Mouse (Mus musculus) hindbrain, embryonic 13.5 days (tissue): ENCODE measurements around the gene Runx3. TPM values are rescaled to one million over a fixed set of nuclear protein-coding genes. Genes with fewer than 3 reads are reported as not detected.

ENCODE experiments used
- ATAC-seq: fragments of 200-750 bp; cut with Nextera tagmentation; 2 replicates; pipeline ENCODE4 v1.8.0; 2017; ENCODE audit warnings: moderate TSS enrichment; ENCODE audit not compliant: low FRiP score
- H3K27ac ChIP-seq: fragments of 300-500 bp; sonication (generic); 2 replicates; pipeline ENCODE4 v1.5.1; 2015; ENCODE audit warnings: inconsistent platforms, mild to moderate bottlenecking, moderate library complexity
- H3K27me3 ChIP-seq: fragments of 300-500 bp; sonication (generic); 2 replicates; pipeline ENCODE4 v1.6.1; 2015; ENCODE audit warnings: mild to moderate bottlenecking, inconsistent platforms
- H3K36me3 ChIP-seq: fragments of 300-500 bp; sonication (generic); 2 replicates; pipeline ENCODE4 v1.6.1; 2015; ENCODE audit warnings: mild to moderate bottlenecking, inconsistent platforms
- H3K4me1 ChIP-seq: fragments of 300-500 bp; sonication (generic); replicated peaks from 2 replicates; pipeline ENCODE4 v1.6.1; 2015; ENCODE audit warnings: inconsistent platforms
- H3K4me2 ChIP-seq: fragments of 300-500 bp; sonication (generic); 2 replicates; pipeline ENCODE4 v1.6.1; 2015; ENCODE audit warnings: inconsistent platforms, mild to moderate bottlenecking, moderate library complexity
- H3K4me3 ChIP-seq: fragments of 300-500 bp; sonication (generic); 2 replicates; pipeline ENCODE4 v1.5.1; 2015; ENCODE audit warnings: mild to moderate bottlenecking, inconsistent platforms
- H3K9ac ChIP-seq: fragments of 300-500 bp; sonication (generic); 2 replicates; pipeline ENCODE4 v1.6.1; 2015; ENCODE audit warnings: mild to moderate bottlenecking, inconsistent platforms
- H3K9me3 ChIP-seq: fragments of 300-500 bp; sonication (generic); 2 replicates; pipeline ENCODE4 v1.6.1; 2016; ENCODE audit warnings: inconsistent platforms
- WGBS: fragments of 180-500 bp; shearing (Covaris S2); methylation state at CpG from one replicate; pipeline ENCODE4 v1.1.7; 2015; 5-methylcytosine and 5-hydroxymethylcytosine counted together
- polyA plus RNA-seq: library from polyadenylated mRNA; unstranded; fragments of >200 nt; fragmentation: Nextera tagmentation; extraction: Ambion mirVana; gene quantifications from 2 replicates; pipeline ENCODE4 v1.2.1, GENCODE M21; 2015

Runx3 gene
- polyA plus RNA-seq, 1 experiment from 2014 or later: 0.10 TPM

DNA sequence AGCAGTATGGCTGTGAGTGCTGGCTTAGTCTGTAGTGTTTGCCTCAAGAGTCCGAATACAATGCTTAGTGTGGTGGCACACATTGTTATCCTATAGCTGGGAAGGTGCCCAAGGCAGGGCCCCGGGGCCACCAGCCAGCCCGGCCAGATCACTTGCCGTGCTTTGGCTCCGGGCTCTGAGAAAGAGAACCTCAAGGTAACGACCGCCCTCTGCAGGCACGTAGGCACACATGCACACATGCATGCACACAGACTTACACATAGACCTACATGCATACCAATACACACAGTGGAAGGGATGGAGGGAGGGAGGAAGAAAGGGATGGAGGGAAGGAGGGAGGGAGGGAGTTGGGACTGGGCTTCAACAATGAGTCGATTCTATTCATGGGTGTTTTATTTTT, 2.6 kb upstream of the Runx3 start:
- H3K4me2 ChIP-seq: no peak overlapping the region
- no peak overlapping the region for H3K9ac ChIP-seq
- 0 out of 2 replicates have a peak, but pooled peaks cover 10% of the 10 kb centered on the region for H3K27me3 ChIP-seq
- H3K36me3 ChIP-seq: no peaks in the 10 kb centered on the region
- 95% methylated on average over 9 of the region's 9 CpGs for WGBS
- no peak overlapping the region for H3K4me3 ChIP-seq
- ATAC-seq: no peak
- no peaks in the 10 kb centered on the region for H3K4me1 ChIP-seq
- H3K9me3 ChIP-seq: no peaks in the 10 kb centered on the region
- H3K27ac ChIP-seq: no peak overlapping the region

DNA sequence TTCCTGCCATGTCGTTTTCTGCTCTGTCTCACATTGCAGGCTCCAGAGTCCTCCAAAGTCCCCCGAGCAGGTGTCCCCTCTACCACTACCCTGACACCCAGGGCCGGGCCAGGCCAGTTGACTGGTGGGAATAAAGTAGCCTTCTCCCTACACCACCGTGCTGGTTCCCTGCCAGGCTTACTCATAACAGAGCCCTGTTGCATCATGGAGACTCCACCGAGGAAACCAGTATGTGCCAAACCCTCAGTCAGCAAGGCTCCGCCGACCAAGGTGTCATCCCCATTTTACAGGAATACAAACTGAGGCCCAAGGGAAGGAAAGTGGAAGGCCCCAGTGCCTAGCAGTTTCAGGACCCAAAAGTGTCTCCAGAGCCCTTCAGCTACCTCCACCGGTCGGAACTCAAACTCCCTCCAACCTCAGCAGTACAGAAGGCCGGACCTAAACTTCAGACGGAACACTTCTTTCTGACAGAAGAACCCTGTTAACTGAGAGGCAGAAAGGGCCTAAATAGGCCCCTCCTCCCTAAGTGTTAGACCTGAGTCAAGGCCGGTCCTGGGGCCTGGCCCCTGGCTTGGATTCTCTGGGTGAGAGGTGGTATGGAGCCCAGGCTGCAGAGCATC, 1.5 kb upstream of the Runx3 start:
- Histone ChIP-seq H3K36me3 (no peaks in the 10 kb centered on the region), H3K4me3 (no peak overlapping the region), H3K27me3 (peaks cover 10% of the 10 kb centered on the region; the same call in 1 of the 2 replicates), H3K27ac (no peak overlapping the region), H3K9ac (no peak overlapping the region), H3K4me2 (no peak overlapping the region), H3K4me1 (no peaks in the 10 kb centered on the region), H3K9me3 (no peaks in the 10 kb centered on the region)
- WGBS: 91% methylated on average over 12 of the region's 12 CpGs
- no peak for ATAC-seq

DNA sequence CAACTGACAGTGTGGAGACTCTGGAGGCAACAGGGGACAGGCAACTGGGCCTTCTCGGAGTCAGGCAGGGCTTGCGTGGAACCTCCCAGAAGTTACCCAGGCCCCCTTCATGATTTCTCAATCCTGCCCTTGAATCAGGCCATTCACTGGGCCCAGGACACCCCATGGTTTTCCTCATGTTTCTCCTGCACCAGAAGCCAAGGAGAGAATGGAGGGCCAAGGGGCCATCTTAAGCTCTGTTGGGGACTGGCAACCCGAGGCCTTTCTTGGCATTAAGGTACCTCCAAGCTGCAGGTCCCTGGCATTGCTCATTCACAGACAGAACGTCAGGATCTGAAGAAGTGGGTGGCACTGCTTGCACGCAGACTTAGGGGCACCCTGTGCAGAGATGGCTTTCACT, 3.3 kb downstream of the Runx3 start:
- no peak for ATAC-seq
- H3K4me2 ChIP-seq: no peak overlapping the region
- H3K36me3 ChIP-seq: no peaks in the 10 kb centered on the region
- 78% methylated on average over 5 of the region's 5 CpGs for WGBS
- no peak overlapping the region for H3K27ac ChIP-seq
- H3K4me3 ChIP-seq: no peak overlapping the region
- no peaks in the 10 kb centered on the region for H3K9me3 ChIP-seq
- peaks cover 23% of the 10 kb centered on the region for H3K27me3 ChIP-seq
- no peak overlapping the region for H3K9ac ChIP-seq
- H3K4me1 ChIP-seq: peaks cover 2% of the 10 kb centered on the region; the same call in 1 of the 2 replicates

DNA sequence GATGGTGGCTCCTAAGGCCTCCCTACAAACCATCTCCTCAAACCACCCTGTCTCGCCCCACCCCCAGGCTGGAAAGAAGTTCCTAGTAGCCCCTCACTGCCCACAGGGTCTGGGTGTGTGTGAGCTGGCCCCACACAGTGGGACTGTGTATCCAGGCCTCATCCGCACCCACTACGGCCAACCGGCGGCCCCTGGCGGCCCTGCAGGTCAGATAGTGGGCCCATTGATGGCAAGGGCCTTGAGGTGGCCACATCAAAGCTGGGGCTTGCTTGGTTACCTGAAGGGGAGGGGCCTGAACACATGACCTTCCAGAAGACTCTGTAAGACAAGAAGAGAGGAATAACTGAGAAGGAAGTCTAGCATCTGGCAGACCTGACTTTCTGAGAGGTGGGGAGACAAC, 4.3 kb downstream of the Runx3 start:
- no peak overlapping the region for H3K9ac ChIP-seq
- no peak overlapping the region for H3K4me2 ChIP-seq
- peaks cover 30% of the 10 kb centered on the region for H3K27me3 ChIP-seq
- peaks cover 8% of the 10 kb centered on the region for H3K4me1 ChIP-seq
- no peaks in the 10 kb centered on the region for H3K9me3 ChIP-seq
- no peaks in the 10 kb centered on the region for H3K36me3 ChIP-seq
- WGBS: 89% methylated on average over 6 of the region's 6 CpGs
- no peak for ATAC-seq
- H3K27ac ChIP-seq: no peak overlapping the region
- no peak overlapping the region for H3K4me3 ChIP-seq

GRCm38 (mm10) chr4:135125152-135125551, 4.7 kb downstream of the Runx3 start:
- Histone ChIP-seq H3K27ac (no peak overlapping the region), H3K27me3 (peaks cover 34% of the 10 kb centered on the region), H3K4me1 (peaks cover 8% of the 10 kb centered on the region), H3K9ac (no peak overlapping the region), H3K36me3 (no peaks in the 10 kb centered on the region), H3K4me3 (no peak overlapping the region), H3K4me2 (no peak overlapping the region), H3K9me3 (no peaks in the 10 kb centered on the region)
- WGBS: 85% methylated on average over 3 of the region's 3 CpGs
- ATAC-seq: no peak

DNA sequence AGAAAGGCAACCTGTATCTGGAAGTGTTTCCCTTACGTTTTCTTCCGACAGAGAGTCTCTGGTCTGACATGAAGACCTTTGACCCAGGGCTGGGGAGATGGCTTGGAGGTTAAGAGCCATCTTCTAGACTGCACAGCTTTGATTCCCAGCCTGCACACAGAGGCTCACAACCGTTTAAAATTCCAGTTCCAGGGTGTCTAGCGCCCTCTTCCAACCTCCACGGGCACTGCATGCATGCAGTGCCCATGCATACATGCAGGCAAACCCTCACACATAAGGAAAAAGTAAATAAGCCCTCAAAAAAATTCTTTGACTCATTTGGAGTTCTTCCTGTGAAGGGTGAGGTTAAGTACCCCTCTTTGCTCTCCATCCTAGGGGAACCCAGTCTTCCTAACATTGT, 5.9 kb downstream of the Runx3 start:
- H3K4me3 ChIP-seq: no peak overlapping the region
- H3K4me1 ChIP-seq: peaks cover 8% of the 10 kb centered on the region
- H3K27ac ChIP-seq: no peak overlapping the region
- H3K9ac ChIP-seq: no peak overlapping the region
- no peak for ATAC-seq
- H3K27me3 ChIP-seq: peaks cover 38% of the 10 kb centered on the region
- WGBS: 65% methylated on average over 5 of the region's 5 CpGs
- no peaks in the 10 kb centered on the region for H3K36me3 ChIP-seq
- H3K4me2 ChIP-seq: no peak overlapping the region
- no peaks in the 10 kb centered on the region for H3K9me3 ChIP-seq

DNA sequence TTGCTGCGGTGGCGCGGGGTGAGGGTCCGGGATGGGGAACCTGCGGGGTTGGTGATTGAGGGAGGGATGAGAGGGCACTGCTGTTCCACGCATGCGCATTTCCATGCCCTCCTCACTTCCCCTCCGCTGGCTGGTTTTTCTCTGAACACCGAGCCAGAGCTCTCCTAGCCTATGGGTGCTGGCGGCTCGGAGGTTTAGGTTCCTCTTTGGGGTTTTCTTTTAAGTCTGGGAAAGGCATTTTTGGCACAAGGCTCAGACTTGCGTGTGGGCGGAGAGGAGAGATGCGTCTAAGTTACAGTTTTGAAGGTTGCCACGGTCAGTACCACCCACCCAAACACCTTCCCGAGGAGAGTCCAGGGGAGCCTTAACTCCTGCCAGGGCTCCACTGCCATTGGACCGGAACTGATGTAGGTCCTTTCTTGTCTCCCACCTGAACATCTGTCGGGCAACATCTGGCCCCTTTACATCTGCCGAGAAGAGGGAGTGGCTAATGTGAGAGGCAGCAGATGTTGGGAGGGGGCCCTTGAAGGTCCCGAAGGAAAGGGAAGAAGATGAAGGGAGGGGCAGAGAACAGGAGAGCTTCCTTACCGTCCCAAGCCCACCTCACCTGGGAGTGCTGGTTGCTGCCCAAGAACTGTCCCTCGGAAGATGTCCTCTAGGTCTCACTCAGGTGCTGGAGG, 8.5 kb downstream of the Runx3 start:
- Histone ChIP-seq H3K4me2 (peak overlapping the region; percentile 54), H3K36me3 (no peaks in the 10 kb centered on the region), H3K4me1 (peaks cover 8% of the 10 kb centered on the region), H3K9ac (peak overlapping the region; percentile 51), H3K27ac (no peak overlapping the region), H3K9me3 (no peaks in the 10 kb centered on the region), H3K27me3 (peaks cover 36% of the 10 kb centered on the region), H3K4me3 (peak overlapping the region; percentile 30)
- no peak for ATAC-seq
- 26% methylated on average over 22 of the region's 22 CpGs for WGBS

DNA sequence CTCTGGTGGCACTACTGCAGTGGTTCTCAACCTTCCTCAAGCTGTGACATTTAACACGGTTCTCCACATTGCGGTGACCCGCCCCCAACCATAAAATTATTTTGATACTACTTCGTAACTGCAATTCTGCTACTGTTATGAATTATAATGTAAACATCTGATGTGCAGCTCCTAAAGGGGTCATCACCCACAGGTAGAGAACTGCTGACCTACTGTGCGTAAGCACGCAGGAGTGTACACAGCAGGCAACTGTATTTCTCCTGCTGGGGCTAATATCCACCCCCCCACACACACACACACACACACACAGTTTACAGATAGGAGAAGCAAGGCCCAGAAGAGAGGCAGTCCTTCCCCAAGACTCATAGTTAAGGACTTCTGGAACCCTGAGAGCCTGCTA, 9.7 kb downstream of the Runx3 start:
- Histone ChIP-seq H3K27me3 (peaks cover 43% of the 10 kb centered on the region), H3K4me2 (no peak overlapping the region), H3K9ac (no peak overlapping the region), H3K4me3 (no peak overlapping the region), H3K4me1 (peaks cover 9% of the 10 kb centered on the region), H3K36me3 (no peaks in the 10 kb centered on the region), H3K27ac (no peak overlapping the region), H3K9me3 (no peaks in the 10 kb centered on the region)
- WGBS: 87% methylated on average over 6 of the region's 6 CpGs
- no peak for ATAC-seq

DNA sequence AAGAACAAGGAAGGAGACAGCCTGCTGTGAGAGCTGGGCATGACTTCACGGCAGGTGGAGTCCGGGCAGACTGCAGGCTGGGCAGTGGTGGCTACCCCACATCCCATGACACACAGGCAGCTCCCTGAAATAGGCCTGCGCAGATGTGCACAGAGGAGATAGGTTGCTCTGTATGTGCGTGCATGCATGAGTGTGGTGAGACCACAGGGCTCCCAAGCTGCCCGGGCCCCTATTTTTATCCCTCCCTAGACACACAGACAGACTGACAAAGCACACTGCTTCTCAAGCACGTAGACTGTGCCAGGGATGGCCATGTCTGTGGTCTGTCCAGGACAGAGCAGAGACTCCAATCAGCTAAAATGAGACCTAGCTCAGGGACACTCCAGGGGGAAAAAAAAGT, 10.7 kb downstream of the Runx3 start:
- no peak overlapping the region for H3K4me2 ChIP-seq
- H3K27me3 ChIP-seq: peaks cover 43% of the 10 kb centered on the region
- no peak for ATAC-seq
- H3K9me3 ChIP-seq: no peaks in the 10 kb centered on the region
- no peaks in the 10 kb centered on the region for H3K36me3 ChIP-seq
- H3K9ac ChIP-seq: no peak overlapping the region
- WGBS: 81% methylated on average over 6 of the region's 6 CpGs
- H3K4me1 ChIP-seq: peaks cover 17% of the 10 kb centered on the region
- H3K27ac ChIP-seq: no peak overlapping the region
- no peak overlapping the region for H3K4me3 ChIP-seq

GRCm38 (mm10) chr4:135132797-135133196, 12.3 kb downstream of the Runx3 start:
- no peak overlapping the region for H3K4me3 ChIP-seq
- H3K4me2 ChIP-seq: no peak overlapping the region
- peaks cover 47% of the 10 kb centered on the region for H3K27me3 ChIP-seq
- H3K36me3 ChIP-seq: no peaks in the 10 kb centered on the region
- H3K4me1 ChIP-seq: peaks cover 23% of the 10 kb centered on the region
- ATAC-seq: no peak
- H3K9me3 ChIP-seq: no peaks in the 10 kb centered on the region
- 89% methylated on average over 12 of the region's 12 CpGs for WGBS
- no peak overlapping the region for H3K9ac ChIP-seq
- no peak overlapping the region for H3K27ac ChIP-seq

DNA sequence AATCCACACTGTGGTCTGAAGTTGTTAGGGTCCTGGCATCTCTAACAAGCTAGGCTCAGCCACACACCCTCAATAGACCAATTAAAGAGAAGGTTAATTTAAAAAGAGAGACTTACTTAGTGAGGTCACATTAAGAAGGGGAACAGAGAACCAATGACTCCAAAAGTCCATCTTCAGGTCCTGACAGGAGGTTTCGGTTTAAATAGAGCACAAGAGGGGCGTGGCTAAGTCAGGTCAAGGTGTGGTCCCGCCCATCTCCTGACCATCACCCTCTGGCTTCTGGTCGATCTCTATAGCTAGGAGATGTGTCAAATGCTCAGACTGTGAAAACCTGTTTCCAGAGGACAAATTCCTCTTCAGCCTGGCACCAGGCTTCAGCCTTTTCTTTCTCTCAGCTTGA, 13.3 kb downstream of the Runx3 start:
- Histone ChIP-seq H3K36me3 (no peaks in the 10 kb centered on the region), H3K9ac (no peak overlapping the region), H3K4me3 (no peak overlapping the region), H3K4me1 (peaks cover 20% of the 10 kb centered on the region), H3K27me3 (peaks cover 48% of the 10 kb centered on the region), H3K9me3 (no peaks in the 10 kb centered on the region), H3K4me2 (no peak overlapping the region), H3K27ac (no peak overlapping the region)
- 67% methylated on average over 4 of the region's 4 CpGs for WGBS
- ATAC-seq: no peak

DNA sequence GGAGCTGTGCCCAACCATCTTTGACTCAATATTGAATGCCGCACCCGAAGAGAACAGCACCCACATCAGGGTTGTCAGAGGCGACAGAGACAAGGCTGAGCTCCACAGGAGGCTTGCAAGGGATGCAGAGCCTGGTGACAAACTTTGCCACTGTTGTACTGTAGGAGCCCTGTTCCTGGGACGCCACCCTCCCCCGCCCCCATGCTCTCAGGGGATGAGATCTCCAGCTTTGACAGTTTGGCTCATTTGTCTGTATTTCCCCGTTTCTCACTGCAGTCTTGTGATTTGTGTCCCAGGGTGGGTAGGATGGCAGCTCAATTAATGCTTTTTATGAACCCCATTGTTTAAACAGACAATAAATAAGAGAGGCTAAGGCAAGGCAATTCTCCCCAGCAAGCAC, 14.9 kb downstream of the Runx3 start:
- ATAC-seq: no peak
- peaks cover 15% of the 10 kb centered on the region for H3K4me1 ChIP-seq
- H3K27ac ChIP-seq: no peak overlapping the region
- H3K4me3 ChIP-seq: no peak overlapping the region
- H3K4me2 ChIP-seq: no peak overlapping the region
- H3K9me3 ChIP-seq: no peaks in the 10 kb centered on the region
- H3K36me3 ChIP-seq: no peaks in the 10 kb centered on the region
- 69% methylated on average over 6 of the region's 6 CpGs for WGBS
- peaks cover 51% of the 10 kb centered on the region for H3K27me3 ChIP-seq
- H3K9ac ChIP-seq: no peak overlapping the region

DNA sequence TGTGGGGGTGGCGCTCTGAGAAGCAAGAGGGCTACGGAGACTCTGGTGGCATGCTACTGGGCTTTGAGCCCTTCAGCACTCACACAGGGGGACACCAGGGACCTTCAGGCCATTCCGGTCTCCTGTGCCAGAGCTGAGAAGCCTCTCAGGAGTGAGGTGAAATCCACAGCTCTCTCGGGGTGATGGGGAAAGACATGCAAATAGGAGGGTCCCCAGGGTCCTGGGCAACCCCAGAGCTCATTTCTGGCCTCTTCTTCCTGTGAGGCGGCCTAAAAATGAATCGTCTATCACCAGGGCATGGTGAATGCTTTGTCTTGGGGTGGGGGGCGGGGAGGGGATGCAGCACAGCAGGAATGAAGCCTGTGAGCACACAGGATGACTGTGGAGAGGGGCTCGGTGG, 15.8 kb downstream of the Runx3 start:
- H3K27me3 ChIP-seq: peaks cover 57% of the 10 kb centered on the region
- H3K36me3 ChIP-seq: no peaks in the 10 kb centered on the region
- no peak overlapping the region for H3K27ac ChIP-seq
- no peak for ATAC-seq
- H3K4me2 ChIP-seq: no peak overlapping the region
- WGBS: 42% methylated on average over 8 of the region's 8 CpGs
- H3K4me3 ChIP-seq: no peak overlapping the region
- H3K4me1 ChIP-seq: peaks cover 24% of the 10 kb centered on the region
- H3K9me3 ChIP-seq: no peaks in the 10 kb centered on the region
- 0 out of 2 replicates have a peak overlapping the region, but pooled peaks have one; percentile 8 for H3K9ac ChIP-seq
